10 mouse cellular contexts compared by ENCODE assay signal in genomic region chr15:82184183-82184582, GRCm38 (mm10). TPM values are rescaled to one million over a fixed set of nuclear protein-coding genes. Genes with fewer than 3 reads are reported as not detected.
DNase-seq lines count a peak whose midpoint lies in the region; ATAC-seq and TF ChIP-seq lines count a peak whose summit lies in the region.
"Had no signal": no experiment of that assay in that cellular context is flagged by ENCODE, and none has a peak within 500 bp of the region (broad histone marks: within the 10 kb centered on the region; RNA-seq: fewer than 3 reads in every experiment).

No protein-coding gene starts in this region.

- H3K4me1 ChIP-seq in midbrain, embryonic 13.5 days (replicated peaks): no peaks in the 10 kb centered on the region
- H3K4me1 ChIP-seq in midbrain, postnatal 0 days (ENCODE audit: insufficient read depth, low read length): no peaks in the 10 kb centered on the region
- 0 out of 2 replicates have a peak, but pooled peaks cover 16% of the 10 kb centered on the region for H3K4me1 ChIP-seq in kidney, embryonic 16.5 days (ENCODE audit: insufficient read depth, low read length)
- no peaks in the 10 kb centered on the region for H3K4me1 ChIP-seq in forebrain, embryonic 15.5 days
- H3K4me1 ChIP-seq: limb, embryonic 13.5 days had no signal

- H3K9ac ChIP-seq in midbrain, embryonic 13.5 days (replicated peaks): no peak overlapping the region
- H3K9ac ChIP-seq in midbrain, postnatal 0 days (replicated peaks; ENCODE audit: low read length, poor library complexity, severe bottlenecking): no peak overlapping the region
- 0 out of 2 replicates have a peak overlapping the region, but pooled peaks have one; percentile 3 for H3K9ac ChIP-seq in kidney, embryonic 16.5 days (replicated peaks; ENCODE audit: low read length)
- no peak overlapping the region for H3K9ac ChIP-seq in forebrain, embryonic 15.5 days (replicated peaks)
- H3K9ac ChIP-seq: limb, embryonic 13.5 days had no signal

- H3K4me2 ChIP-seq in midbrain, embryonic 13.5 days (replicated peaks): no peak overlapping the region
- no peak overlapping the region for H3K4me2 ChIP-seq in midbrain, postnatal 0 days (ENCODE audit: low read depth, low read length, poor library complexity, severe bottlenecking)
- H3K4me2 ChIP-seq in kidney, embryonic 16.5 days (replicated peaks; ENCODE audit: low read depth, low read length): no peak overlapping the region
- no peak overlapping the region for H3K4me2 ChIP-seq in forebrain, embryonic 15.5 days (replicated peaks)
- H3K4me2 ChIP-seq: limb, embryonic 13.5 days had no signal

- peak; percentile 39 for DNase-seq in embryo, embryonic 10 days (ENCODE audit: low spot score)
- DNase-seq in embryo, embryonic 9.5 days (ENCODE audit: extremely low spot score): no peak
- DNase-seq in midbrain, postnatal 0 days (ENCODE audit: low spot score): no peak
- peak; percentile 36 to 59 for DNase-seq in spleen, postnatal 36 days (ENCODE audit: low spot score in 2 of 2)
- DNase-seq in layer of hippocampus, postnatal 10 days (ENCODE audit: low spot score in 2 of 2): no peak
- DNase-seq: right cerebral cortex, postnatal 4 days had no signal

- no peak overlapping the region for H3K4me3 ChIP-seq in midbrain, embryonic 13.5 days (replicated peaks)
- H3K4me3 ChIP-seq in midbrain, postnatal 0 days (ENCODE audit: low read depth, low read length): no peak overlapping the region
- H3K4me3 ChIP-seq in kidney, embryonic 16.5 days (ENCODE audit: low read length): no peak overlapping the region
- no peak overlapping the region for H3K4me3 ChIP-seq in forebrain, embryonic 15.5 days
- H3K4me3 ChIP-seq: limb, embryonic 13.5 days had no signal

- 0 out of 2 replicates have a peak overlapping the region, but pooled peaks have one; percentile 5 for H3K27ac ChIP-seq in midbrain, embryonic 13.5 days
- H3K27ac ChIP-seq in midbrain, postnatal 0 days (ENCODE audit: low read depth, low read length): no peak overlapping the region
- peak overlapping the region; percentile 65 for H3K27ac ChIP-seq in kidney, embryonic 16.5 days (ENCODE audit: low read length)
- no peak overlapping the region for H3K27ac ChIP-seq in forebrain, embryonic 15.5 days (replicated peaks)
- H3K27ac ChIP-seq: limb, embryonic 13.5 days had no signal

- no peaks in the 10 kb centered on the region for H3K27me3 ChIP-seq in midbrain, embryonic 13.5 days
- no peaks in the 10 kb centered on the region for H3K27me3 ChIP-seq in midbrain, postnatal 0 days (ENCODE audit: insufficient read depth, low read length)
- no peaks in the 10 kb centered on the region for H3K27me3 ChIP-seq in kidney, embryonic 16.5 days (ENCODE audit: insufficient read depth, low read length)
- no peaks in the 10 kb centered on the region for H3K27me3 ChIP-seq in forebrain, embryonic 15.5 days
- H3K27me3 ChIP-seq: limb, embryonic 13.5 days had no signal

- ATAC-seq in midbrain, embryonic 13.5 days: no peak
- no peak for ATAC-seq in midbrain, postnatal 0 days (ENCODE audit: low FRiP score)
- ATAC-seq in kidney, embryonic 16.5 days (ENCODE audit: low FRiP score, low TSS enrichment): peak; percentile 83
- no peak for ATAC-seq in forebrain, embryonic 15.5 days (replicated peaks)

- peaks cover 9% of the 10 kb centered on the region; the same call in 1 of the 2 replicates for H3K9me3 ChIP-seq in midbrain, embryonic 13.5 days
- no peaks in the 10 kb centered on the region for H3K9me3 ChIP-seq in midbrain, postnatal 0 days (ENCODE audit: low read length)
- peaks cover 10% of the 10 kb centered on the region for H3K9me3 ChIP-seq in kidney, embryonic 16.5 days (ENCODE audit: low read length)
- H3K9me3 ChIP-seq in forebrain, embryonic 15.5 days: no peaks in the 10 kb centered on the region

- peaks cover 99% of the 10 kb centered on the region for H3K36me3 ChIP-seq in midbrain, embryonic 13.5 days
- peaks cover 86% of the 10 kb centered on the region for H3K36me3 ChIP-seq in midbrain, postnatal 0 days (ENCODE audit: insufficient read depth, low read length)
- H3K36me3 ChIP-seq in kidney, embryonic 16.5 days (ENCODE audit: insufficient read depth, low read length): peaks cover 83% of the 10 kb centered on the region
- H3K36me3 ChIP-seq in forebrain, embryonic 15.5 days: peaks cover 99% of the 10 kb centered on the region

- TF ChIP-seq CTCF in midbrain, postnatal 0 days (IDR thresholded peaks at IDR 0.05): no peak

- 84% methylated on average over 7 of the region's 7 CpGs for WGBS in midbrain, embryonic 13.5 days
- 83% methylated on average over 7 of the region's 7 CpGs for WGBS in midbrain, postnatal 0 days
- WGBS in kidney, embryonic 16.5 days: 41% methylated on average over 7 of the region's 7 CpGs
- 85% methylated on average over 7 of the region's 7 CpGs for WGBS in forebrain, embryonic 15.5 days

RNA-seq across cellular contexts. Expression of gene Shisa8, which starts 28.4 kb away (rescaled TPM):
- polyA plus RNA-seq in midbrain, embryonic 13.5 days (2015; fragmentation: Nextera tagmentation; extraction: Ambion mirVana): 0.50 and 0.70 TPM in 2 replicates
- 6.5 and 7.6 TPM in 2 replicates for total RNA-seq in midbrain, postnatal 0 days (2014; rRNA removed)
- polyA plus RNA-seq in midbrain, postnatal 0 days (2015; fragmentation: Nextera tagmentation; extraction: Ambion mirVana): 1.6 and 2.2 TPM in 2 replicates
- polyA plus RNA-seq in kidney, embryonic 16.5 days (2015; fragmentation: Nextera tagmentation; extraction: Ambion mirVana): 0.41 and 0.62 TPM in 2 replicates
- total RNA-seq in layer of hippocampus, postnatal 10 days (2021): 1 to 10 TPM; 2.0 to 3.1 TPM
- 0.27 and 0.69 TPM in 2 replicates for polyA plus RNA-seq in forebrain, embryonic 15.5 days (2015; fragmentation: Nextera tagmentation; extraction: Ambion mirVana)

RNA-seq across cellular contexts. Expression of gene Srebf2, which starts 37.2 kb away (rescaled TPM):
- 225 and 230 TPM in 2 replicates for polyA plus RNA-seq in midbrain, embryonic 13.5 days (2015; fragmentation: Nextera tagmentation; extraction: Ambion mirVana)
- total RNA-seq in midbrain, postnatal 0 days (2014; rRNA removed): 204 and 245 TPM in 2 replicates
- polyA plus RNA-seq in midbrain, postnatal 0 days (2015; fragmentation: Nextera tagmentation; extraction: Ambion mirVana): 141 and 150 TPM in 2 replicates
- 134 and 144 TPM in 2 replicates for polyA plus RNA-seq in kidney, embryonic 16.5 days (2015; fragmentation: Nextera tagmentation; extraction: Ambion mirVana)
- total RNA-seq in layer of hippocampus, postnatal 10 days (2021): 100 to 1,000 TPM; 191 to 198 TPM
- polyA plus RNA-seq in forebrain, embryonic 15.5 days (2015; fragmentation: Nextera tagmentation; extraction: Ambion mirVana): 223 and 225 TPM in 2 replicates

RNA-seq across cellular contexts. Expression of gene Tnfrsf13c, which starts 40.0 kb away (rescaled TPM):
- polyA plus RNA-seq in midbrain, embryonic 13.5 days (2015; fragmentation: Nextera tagmentation; extraction: Ambion mirVana): not detected in 2 replicates
- 0.94 and 2.1 TPM in 2 replicates for total RNA-seq in midbrain, postnatal 0 days (2014; rRNA removed)
- polyA plus RNA-seq in midbrain, postnatal 0 days (2015; fragmentation: Nextera tagmentation; extraction: Ambion mirVana): 0.18 and 0.27 TPM in 2 replicates
- 0.15 TPM in 1 of 2 replicates, not detected in the other for polyA plus RNA-seq in kidney, embryonic 16.5 days (2015; fragmentation: Nextera tagmentation; extraction: Ambion mirVana)
- 1 to 10 TPM in 1 of 2 experiments, under 1 TPM in 1; 0.69 to 1.0 TPM for total RNA-seq in layer of hippocampus, postnatal 10 days (2021)
- polyA plus RNA-seq in forebrain, embryonic 15.5 days (2015; fragmentation: Nextera tagmentation; extraction: Ambion mirVana): 0.11 and 0.37 TPM in 2 replicates

RNA-seq across cellular contexts. Expression of gene Ccdc134, which starts 56.5 kb away (rescaled TPM):
- polyA plus RNA-seq in midbrain, embryonic 13.5 days (2015; fragmentation: Nextera tagmentation; extraction: Ambion mirVana): 12.0 and 14.0 TPM in 2 replicates
- total RNA-seq in midbrain, postnatal 0 days (2014; rRNA removed): 8.4 and 8.7 TPM in 2 replicates
- polyA plus RNA-seq in midbrain, postnatal 0 days (2015; fragmentation: Nextera tagmentation; extraction: Ambion mirVana): 6.9 and 7.7 TPM in 2 replicates
- 17.3 and 19.5 TPM in 2 replicates for polyA plus RNA-seq in kidney, embryonic 16.5 days (2015; fragmentation: Nextera tagmentation; extraction: Ambion mirVana)
- total RNA-seq in layer of hippocampus, postnatal 10 days (2021): 10 to 100 TPM; 10.7 to 13.5 TPM
- 17.7 and 18.4 TPM in 2 replicates for polyA plus RNA-seq in forebrain, embryonic 15.5 days (2015; fragmentation: Nextera tagmentation; extraction: Ambion mirVana)

Comparison
In these comparisons a context has a peak if more than half of its experiments do, and no peak if none do; other contexts are left out.
1. DNase-seq: peak in embryo, embryonic 10 days (single experiment) and spleen, postnatal 36 days (2 of 2); none in embryo, embryonic 9.5 days (single experiment), midbrain, postnatal 0 days (single experiment) and layer of hippocampus, postnatal 10 days (0 of 2).
2. H3K27ac ChIP-seq: peak in midbrain, embryonic 13.5 days (single experiment) and kidney, embryonic 16.5 days (single experiment); none in midbrain, postnatal 0 days (single experiment) and forebrain, embryonic 15.5 days (single experiment).